Mouse (Mus musculus) intestine, postnatal 0 days (tissue): ENCODE measurements around the gene Islr2. TPM values are rescaled to one million over a fixed set of nuclear protein-coding genes. Genes with fewer than 3 reads are reported as not detected.

Experiments
- ATAC-seq: fragments of 200-750 bp; cut with Nextera tagmentation; 2 replicates; pipeline ENCODE4 v1.8.0; 2017; ENCODE audit warnings: mild to moderate bottlenecking, moderate TSS enrichment, moderate library complexity
- H3K27ac ChIP-seq: fragments of 300-500 bp; sonication (generic); 2 replicates; pipeline ENCODE4 v1.5.1; 2014; ENCODE audit warnings: mild to moderate bottlenecking, low read depth, low read length, moderate library complexity
- H3K27me3 ChIP-seq: fragments of 300-500 bp; sonication (generic); replicated peaks from 2 replicates; pipeline ENCODE4 v1.6.1; 2014; ENCODE audit warnings: low read length, mixed read lengths; ENCODE audit not compliant: control insufficient read depth, insufficient read depth
- H3K36me3 ChIP-seq: fragments of 300-500 bp; sonication (generic); 2 replicates; pipeline ENCODE4 v1.6.1; 2014; ENCODE audit warnings: mild to moderate bottlenecking, moderate library complexity; ENCODE audit not compliant: control insufficient read depth, insufficient read depth
- H3K4me1 ChIP-seq: fragments of 300-500 bp; sonication (generic); replicated peaks from 2 replicates; pipeline ENCODE4 v1.6.1; 2014; ENCODE audit warnings: antibody characterized with exemption, low read length, mixed read lengths; ENCODE audit not compliant: control insufficient read depth, insufficient read depth
- H3K4me2 ChIP-seq: fragments of 300-500 bp; sonication (generic); replicated peaks from 2 replicates; pipeline ENCODE4 v1.6.1; 2014; ENCODE audit warnings: low read depth, mild to moderate bottlenecking, moderate library complexity
- H3K4me3 ChIP-seq: fragments of 300-500 bp; sonication (generic); 2 replicates; pipeline ENCODE4 v1.5.1; 2014; ENCODE audit warnings: low read depth, low read length
- H3K9ac ChIP-seq: fragments of 300-500 bp; sonication (generic); 2 replicates; pipeline ENCODE4 v1.6.1; 2014; ENCODE audit warnings: mild to moderate bottlenecking, low read depth, low read length
- H3K9me3 ChIP-seq: fragments of 300-500 bp; sonication (generic); 2 replicates; pipeline ENCODE4 v1.6.1; 2016; ENCODE audit warnings: mixed run types; ENCODE audit not compliant: control insufficient read depth
- CTCF ChIP-seq: sonication (generic); IDR thresholded peaks from 2 replicates; pipeline ENCODE4 v1.5.1; 2016; ENCODE audit warnings: low read depth, mild to moderate bottlenecking, control low read depth, antibody characterized with exemption, moderate library complexity
- WGBS: fragments of 180-500 bp; shearing (Covaris S2); extraction: QIAGEN DNeasy Blood & Tissue Kit; methylation state at CpG from one replicate; pipeline ENCODE4 v1.1.7; 2014; 5-methylcytosine and 5-hydroxymethylcytosine counted together
- polyA plus RNA-seq: library from polyadenylated mRNA; unstranded; fragments of >200 nt; fragmentation: Nextera tagmentation; extraction: Ambion mirVana; gene quantifications from 2 replicates; pipeline ENCODE4 v1.2.1, GENCODE M21; 2015

The Islr2 gene
- polyA plus RNA-seq, 1 experiment from 2014 or later: 0.35 TPM

GRCm38 (mm10) chr9:58225915-58226913 is 22.1 kb upstream of the Islr2 start:
- TF ChIP-seq CTCF: peak; percentile 94
- Histone ChIP-seq H3K36me3 (peaks cover 73% of the 10 kb centered on the region), H3K4me1 (no peaks in the 10 kb centered on the region), H3K4me2 (no peak overlapping the region), H3K27ac (no peak overlapping the region), H3K9me3 (no peaks in the 10 kb centered on the region), H3K27me3 (no peaks in the 10 kb centered on the region), H3K9ac (no peak overlapping the region), H3K4me3 (no peak overlapping the region)
- WGBS: 62% methylated on average over 9 of the region's 9 CpGs
- no peak for ATAC-seq

GRCm38 (mm10) chr9:58224356-58224755 is 20.2 kb upstream of the Islr2 start:
- Histone ChIP-seq H3K4me1 (no peaks in the 10 kb centered on the region), H3K9me3 (no peaks in the 10 kb centered on the region), H3K36me3 (peaks cover 66% of the 10 kb centered on the region), H3K9ac (no peak overlapping the region), H3K27me3 (no peaks in the 10 kb centered on the region), H3K4me3 (no peak overlapping the region), H3K27ac (no peak overlapping the region), H3K4me2 (no peak overlapping the region)
- no peak for ATAC-seq
- WGBS: 89% methylated on average over 2 of the region's 2 CpGs
- TF ChIP-seq CTCF: no peak

GRCm38 (mm10) chr9:58220218-58220903 is 16.2 kb upstream of the Islr2 start:
- 70% methylated on average over 24 of the region's 24 CpGs for WGBS
- H3K27ac ChIP-seq: no peak overlapping the region
- H3K9ac ChIP-seq: no peak overlapping the region
- H3K27me3 ChIP-seq: no peaks in the 10 kb centered on the region
- H3K4me1 ChIP-seq: no peaks in the 10 kb centered on the region
- H3K4me2 ChIP-seq: no peak overlapping the region
- H3K4me3 ChIP-seq: no peak overlapping the region
- no peak for ATAC-seq
- H3K36me3 ChIP-seq: peaks cover 44% of the 10 kb centered on the region
- TF ChIP-seq CTCF: peak; percentile 78
- H3K9me3 ChIP-seq: no peaks in the 10 kb centered on the region

- ATAC-seq: no peak
- no peak for TF ChIP-seq CTCF
- Histone ChIP-seq H3K4me2 (no peak overlapping the region), H3K4me3 (no peak overlapping the region), H3K9me3 (no peaks in the 10 kb centered on the region), H3K27ac (no peak overlapping the region), H3K36me3 (peaks cover 30% of the 10 kb centered on the region), H3K4me1 (no peaks in the 10 kb centered on the region), H3K27me3 (no peaks in the 10 kb centered on the region), H3K9ac (no peak overlapping the region)
- WGBS: 87% methylated on average over 3 of the region's 3 CpGs
These were observed 14.4 kb upstream of the Islr2 start for GRCm38 (mm10) chr9:58218539-58218938.

GRCm38 (mm10) chr9:58216402-58216801 is 12.3 kb upstream of the Islr2 start:
- no peak overlapping the region for H3K27ac ChIP-seq
- no peaks in the 10 kb centered on the region for H3K9me3 ChIP-seq
- WGBS: 59% methylated on average over 6 of the region's 6 CpGs
- no peak overlapping the region for H3K4me2 ChIP-seq
- H3K4me3 ChIP-seq: no peak overlapping the region
- no peaks in the 10 kb centered on the region for H3K27me3 ChIP-seq
- H3K36me3 ChIP-seq: peaks cover 16% of the 10 kb centered on the region; the same call in 1 of the 2 replicates
- ATAC-seq: no peak
- TF ChIP-seq CTCF: peak; percentile 78
- no peaks in the 10 kb centered on the region for H3K4me1 ChIP-seq
- H3K9ac ChIP-seq: no peak overlapping the region

- ATAC-seq: no peak
- WGBS: 46% methylated on average over 8 of the region's 8 CpGs
- Histone ChIP-seq H3K9ac (no peak overlapping the region), H3K4me2 (no peak overlapping the region), H3K4me3 (no peak overlapping the region), H3K27ac (no peak overlapping the region), H3K36me3 (peaks cover 7% of the 10 kb centered on the region; the same call in 1 of the 2 replicates), H3K9me3 (no peaks in the 10 kb centered on the region), H3K4me1 (0 out of 2 replicates have a peak, but pooled peaks cover 2% of the 10 kb centered on the region), H3K27me3 (no peaks in the 10 kb centered on the region)
- TF ChIP-seq CTCF: no peak
These were observed 10.5 kb upstream of the Islr2 start for GRCm38 (mm10) chr9:58214519-58215180.
